Mouse (Mus musculus) adrenal gland, postnatal 14 days (tissue): ENCODE measurements at regions not wholly inside any gene's neighbourhood (a gene's known extent, or its start where the extent isn't known, plus 50 kb on each side); places are given as distances from the start of the nearest gene placed in this dataset.

Experiments used
- DNase-seq: peaks from one replicate; pipeline ENCODE4 v3.0.0; 2021; ENCODE audit warnings: mixed read lengths

GRCm38 (mm10) chr4:45746451-45746850, 52.4 kb upstream of the Aldh1b1 start:
- DNase-seq, result no peak

DNA sequence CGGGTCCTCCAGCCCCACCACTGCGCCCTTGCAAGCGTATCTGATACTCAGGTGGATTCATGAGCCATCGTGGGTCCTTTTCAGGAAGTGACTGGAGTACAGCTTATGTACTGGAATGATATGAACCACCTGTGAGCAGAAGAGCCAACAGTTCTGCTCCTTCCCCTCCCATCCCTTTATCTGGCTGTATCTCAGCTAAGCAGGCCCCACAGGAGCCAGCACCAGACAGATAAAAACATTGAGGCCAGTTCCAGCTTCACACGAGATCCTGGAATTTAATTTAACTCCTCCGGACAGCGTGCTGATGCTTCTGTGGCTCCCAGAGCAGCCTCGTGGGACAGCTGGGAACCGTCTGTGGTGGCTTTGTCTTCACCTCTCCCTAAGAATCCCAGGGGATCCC, 53.1 kb upstream of the Aldh1b1 start:
- no peak for DNase-seq

DNA sequence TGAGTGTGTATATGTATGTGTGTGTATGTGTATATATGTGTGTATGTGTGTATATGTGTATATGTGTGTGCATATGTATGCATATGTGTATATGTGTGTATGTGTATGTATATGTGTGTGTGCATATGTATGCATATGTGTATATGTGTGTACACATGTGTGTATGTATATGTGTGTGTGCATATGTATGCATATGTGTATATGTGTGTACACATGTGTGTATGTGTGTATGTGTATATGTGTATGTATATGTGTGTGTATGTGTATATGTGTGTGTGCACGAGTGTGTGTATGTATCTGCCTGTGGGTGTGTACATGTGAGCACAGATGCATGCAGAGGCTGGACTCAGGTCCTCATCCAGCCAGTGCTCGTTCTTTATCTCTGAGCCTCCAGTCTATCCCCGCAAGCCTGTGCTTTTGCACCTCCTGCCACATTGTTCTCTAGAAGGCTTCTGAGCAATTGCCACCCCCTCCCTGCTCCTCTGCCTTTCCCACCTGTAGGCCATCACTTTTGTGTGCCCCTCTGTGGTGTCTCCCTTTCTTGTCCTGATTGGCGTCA, 53.9 kb upstream of the Aldh1b1 start:
- no peak for DNase-seq

GRCm38 (mm10) chr4:45740779-45741365, 58.0 kb upstream of the Aldh1b1 start:
- DNase-seq, result no peak

DNA sequence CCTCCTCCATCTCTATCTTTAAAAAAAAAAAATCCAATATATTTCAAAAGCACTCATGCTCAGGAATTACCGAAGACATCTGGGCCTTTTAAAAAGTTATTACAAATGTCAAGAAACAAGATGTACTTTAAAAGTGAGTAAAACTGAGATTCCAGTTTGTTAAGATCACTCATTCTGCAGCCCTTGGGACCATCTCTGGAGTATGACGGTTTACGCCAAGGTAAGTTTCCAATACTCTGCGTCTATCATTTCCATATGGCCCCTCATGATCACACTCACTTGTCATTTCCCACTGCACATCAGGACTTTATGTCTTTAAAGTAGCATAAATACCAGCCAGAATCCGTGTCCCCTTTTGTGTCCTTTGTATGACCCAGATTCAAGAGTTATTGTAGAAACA, 58.5 kb upstream of the Aldh1b1 start:
- no peak for DNase-seq

GRCm38 (mm10) chr4:45739696-45740095, 59.1 kb upstream of the Aldh1b1 start:
- DNase-seq, result no peak

GRCm38 (mm10) chr4:45739168-45739567, 59.7 kb upstream of the Aldh1b1 start:
- DNase-seq, result no peak

DNA sequence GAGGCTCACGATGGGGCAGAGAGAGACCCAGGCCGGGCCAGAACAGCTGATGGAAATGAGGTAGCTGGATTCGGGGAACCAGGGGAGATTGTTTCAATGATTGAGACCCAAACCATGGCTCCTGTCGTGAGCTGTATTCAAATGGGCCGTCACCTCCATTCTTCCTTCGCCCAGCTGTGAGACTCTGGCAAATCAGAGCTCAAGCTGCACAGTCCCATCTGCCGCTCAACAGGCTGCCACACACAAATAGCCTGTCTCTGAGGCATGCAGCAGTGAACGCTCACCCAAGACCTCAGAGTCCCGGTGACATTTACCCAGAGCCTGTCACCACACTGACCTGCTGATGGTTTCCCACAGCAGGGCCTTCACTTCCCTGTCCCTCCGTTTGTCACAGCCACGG, 60.1 kb upstream of the Aldh1b1 start:
- no peak for DNase-seq

- DNase-seq, result no peak
Measured at GRCm38 (mm10) chr4:45736215-45736815, 62.5 kb upstream of the Aldh1b1 start.

DNA sequence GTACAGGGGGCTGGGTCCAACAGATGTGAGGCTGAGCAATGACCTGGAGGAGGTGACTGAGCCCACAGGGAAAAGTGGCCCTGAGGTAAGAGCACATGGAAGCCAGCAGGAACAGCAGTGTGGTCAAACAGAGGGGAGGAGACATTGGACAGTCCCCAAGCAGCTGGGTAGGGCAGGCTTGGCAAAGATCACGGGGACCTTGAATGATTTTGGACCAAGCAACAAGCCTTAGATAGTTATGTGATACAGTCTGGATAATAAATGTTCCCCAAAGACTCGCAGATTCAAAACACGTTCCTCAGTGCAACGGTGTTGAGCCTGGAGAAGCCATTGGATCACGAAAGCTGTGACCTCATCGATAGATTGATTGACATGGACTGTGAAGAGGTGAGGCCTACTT, 64.8 kb upstream of the Aldh1b1 start:
- DNase-seq, result peak; percentile 32

DNA sequence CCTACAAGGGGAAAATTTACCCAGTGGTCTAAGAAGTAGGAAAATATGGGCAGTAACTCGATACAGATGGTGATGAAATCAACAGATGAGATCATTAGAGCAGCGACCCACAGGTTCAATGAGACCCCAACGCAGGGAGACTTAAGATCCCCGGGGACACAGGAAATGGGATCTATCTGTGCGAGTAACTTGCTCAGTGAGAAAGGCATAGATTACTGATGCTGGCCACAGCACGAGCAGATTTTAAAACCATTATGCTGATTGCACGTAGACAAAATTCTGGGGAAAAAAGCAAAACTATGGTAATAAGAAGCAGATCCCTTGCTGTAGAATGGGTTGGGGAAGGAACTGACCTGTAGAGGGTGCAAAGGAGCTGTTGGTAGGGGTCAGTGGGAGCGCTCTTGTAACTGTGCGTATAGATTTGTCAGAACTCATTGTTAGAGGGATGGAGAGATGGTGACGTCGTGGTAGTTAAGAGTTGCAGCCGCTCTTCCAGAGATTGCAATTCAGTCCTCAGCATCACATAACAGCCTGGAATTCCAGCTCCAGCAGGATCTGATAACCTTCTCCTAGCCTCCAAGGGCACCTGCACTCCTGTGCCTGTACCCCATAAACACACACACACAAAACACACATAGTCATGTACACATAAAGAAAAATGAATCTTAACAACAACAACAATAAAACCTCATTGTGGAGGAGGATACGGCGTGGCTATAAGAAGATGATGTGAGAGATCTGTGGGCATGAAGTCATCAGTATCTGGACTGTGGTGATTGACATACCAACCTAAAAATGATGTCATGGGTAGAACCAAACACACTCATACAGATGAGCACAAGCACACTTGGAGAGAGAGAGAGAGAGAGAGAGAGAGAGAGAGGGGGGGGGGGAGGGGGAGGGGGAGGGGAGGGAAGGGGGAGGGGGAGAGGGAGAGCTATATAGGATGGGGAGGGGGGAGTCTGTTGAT, 67.7 kb upstream of the Aldh1b1 start:
- no peak for DNase-seq

DNA sequence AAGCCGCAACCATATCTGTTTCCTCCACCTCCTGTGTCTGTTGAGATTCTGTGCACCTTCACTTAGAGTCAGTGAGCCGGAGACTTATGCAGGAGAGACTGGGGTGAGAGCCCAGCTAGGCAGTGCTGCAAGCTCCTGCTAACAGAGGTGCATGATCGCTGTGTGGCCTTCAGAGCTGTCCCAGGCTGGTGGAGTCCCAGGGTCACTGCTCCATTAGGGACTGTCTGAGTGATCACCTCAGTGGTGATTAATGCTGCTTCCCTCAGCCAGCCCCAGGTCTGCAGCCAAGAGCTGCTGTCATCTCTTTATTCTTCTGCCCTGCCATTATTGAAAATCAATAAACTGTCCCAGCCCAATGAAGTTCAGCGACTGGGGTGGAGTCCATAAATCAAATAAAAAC, 69.0 kb upstream of the Aldh1b1 start:
- peak; percentile 32 for DNase-seq

GRCm38 (mm10) chr4:45728825-45729224, 70.0 kb upstream of the Aldh1b1 start:
- DNase-seq, result peak; percentile 49

- no peak for DNase-seq
Measured at GRCm38 (mm10) chr4:45727915-45728314, 70.9 kb upstream of the Aldh1b1 start.

DNA sequence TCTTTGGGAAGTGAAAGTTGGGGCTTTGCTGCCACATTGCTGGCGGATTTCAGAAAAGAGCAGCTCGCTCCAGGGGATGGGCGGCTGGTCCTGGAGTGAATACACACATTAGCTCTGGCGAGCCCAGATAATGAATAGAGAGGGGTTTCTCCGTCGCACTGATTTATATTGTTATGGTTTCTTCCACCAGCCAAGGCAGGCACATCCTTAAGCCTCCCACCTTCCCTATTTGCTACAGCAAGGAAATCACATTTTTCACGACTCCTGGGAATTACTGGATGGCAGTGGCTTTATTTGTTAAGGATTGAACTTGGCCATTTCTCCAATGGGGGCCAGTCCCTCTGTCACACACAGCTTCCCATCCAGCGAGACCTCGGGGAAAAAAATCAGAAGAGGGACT, 71.3 kb upstream of the Aldh1b1 start:
- DNase-seq, result no peak

DNA sequence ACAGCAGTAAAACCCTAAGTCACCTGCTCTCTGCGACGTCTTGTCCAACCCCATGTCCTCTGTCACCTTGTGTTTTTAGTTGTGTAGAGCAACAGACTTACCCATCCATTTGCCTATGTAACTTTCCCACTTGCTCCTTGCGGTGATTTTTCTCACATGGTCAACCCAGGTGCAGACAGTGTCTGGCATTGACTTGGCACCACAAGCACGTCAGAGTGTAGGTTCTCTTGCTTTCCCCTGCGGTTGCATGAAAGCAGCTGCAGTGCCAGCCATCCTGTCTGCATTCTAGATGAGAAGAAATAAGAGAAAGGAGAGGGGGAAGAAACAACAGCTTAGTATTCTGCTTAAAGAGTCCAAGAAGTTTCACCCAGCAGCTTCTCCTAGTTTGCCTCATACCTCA, 72.0 kb upstream of the Aldh1b1 start:
- DNase-seq, result no peak

DNA sequence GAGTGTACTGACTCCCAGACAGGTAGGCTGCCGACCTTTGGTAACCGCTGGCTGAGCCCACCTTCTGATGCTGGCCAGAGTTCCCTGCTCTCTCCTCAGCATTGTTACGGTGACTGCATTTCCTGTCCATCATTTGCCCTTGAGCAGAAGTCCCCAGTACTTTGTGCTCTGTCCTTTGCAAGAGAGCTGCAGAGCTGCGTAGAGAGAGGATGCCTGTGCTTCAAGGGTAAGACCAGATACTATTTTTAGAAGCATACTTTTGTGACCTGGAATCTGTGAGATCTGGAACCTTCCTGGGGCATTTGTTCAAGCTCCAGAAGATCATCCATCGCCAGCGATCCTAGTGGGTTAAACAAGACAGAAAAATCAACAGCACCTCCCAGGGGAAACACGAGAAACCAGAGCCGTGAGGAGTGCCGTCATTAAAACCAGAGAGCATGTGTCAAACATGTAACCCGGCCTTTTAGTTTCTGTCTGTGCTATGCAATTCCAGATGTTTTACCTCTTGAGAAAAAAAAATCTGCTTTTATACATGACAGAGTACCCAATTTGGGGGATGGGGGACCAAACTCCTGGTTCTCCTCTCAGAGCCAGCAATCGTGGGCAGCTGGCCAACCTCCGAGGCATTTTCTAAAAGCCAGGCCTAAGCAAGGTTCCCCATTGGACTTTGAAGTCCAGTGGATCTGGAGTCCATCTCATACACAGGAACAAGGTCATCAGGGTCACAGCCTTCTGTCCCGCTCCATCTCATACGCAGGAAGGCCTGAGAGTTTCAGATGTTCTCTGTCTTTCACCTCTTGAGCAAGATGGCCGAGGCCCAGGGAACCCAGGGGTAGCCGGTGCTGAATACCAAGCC, 73.5 kb upstream of the Aldh1b1 start:
- peak; percentile 33 for DNase-seq

DNA sequence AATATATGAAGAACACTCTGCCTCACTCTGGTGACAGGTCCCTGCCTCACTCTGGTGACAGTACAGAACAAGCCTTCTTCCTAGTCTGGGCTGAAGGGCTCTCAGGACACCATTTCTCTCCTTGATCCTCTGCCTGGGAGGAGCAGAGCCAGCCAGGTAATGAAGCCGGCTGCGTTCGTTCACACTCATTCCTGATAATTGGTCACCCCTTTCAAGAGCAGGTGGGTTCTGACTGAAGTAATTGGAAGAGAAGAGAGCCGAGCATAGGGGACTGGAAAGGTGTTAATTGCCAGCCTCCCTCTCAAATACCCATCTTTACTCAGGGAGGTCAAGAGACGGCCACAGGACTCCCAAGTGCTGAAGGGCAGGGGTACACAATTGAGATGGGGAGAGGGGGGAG, 78.5 kb upstream of the Aldh1b1 start:
- DNase-seq, result no peak

- DNase-seq, result no peak
Measured at GRCm38 (mm10) chr4:45719564-45719963, 79.3 kb upstream of the Aldh1b1 start.

DNA sequence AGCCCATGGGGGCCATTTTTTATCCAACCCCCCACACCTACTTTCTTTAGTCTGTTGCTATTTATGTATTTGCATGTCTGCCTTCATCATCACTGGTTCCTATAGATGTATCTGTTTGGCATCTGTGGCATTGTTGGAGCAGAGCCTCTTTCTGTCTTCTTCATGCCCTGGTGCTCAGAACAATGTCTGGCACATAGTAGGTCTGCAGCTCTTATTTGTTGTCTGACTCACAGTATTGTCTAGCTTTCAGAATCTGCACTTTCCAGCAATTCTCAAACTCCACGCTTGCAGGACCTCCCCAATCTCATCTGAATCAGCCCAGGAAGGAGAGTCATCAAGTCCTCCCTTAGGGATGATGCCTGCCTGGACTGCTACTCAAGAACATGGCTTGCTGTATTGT, 82.9 kb upstream of the Aldh1b1 start:
- DNase-seq, result no peak

DNA sequence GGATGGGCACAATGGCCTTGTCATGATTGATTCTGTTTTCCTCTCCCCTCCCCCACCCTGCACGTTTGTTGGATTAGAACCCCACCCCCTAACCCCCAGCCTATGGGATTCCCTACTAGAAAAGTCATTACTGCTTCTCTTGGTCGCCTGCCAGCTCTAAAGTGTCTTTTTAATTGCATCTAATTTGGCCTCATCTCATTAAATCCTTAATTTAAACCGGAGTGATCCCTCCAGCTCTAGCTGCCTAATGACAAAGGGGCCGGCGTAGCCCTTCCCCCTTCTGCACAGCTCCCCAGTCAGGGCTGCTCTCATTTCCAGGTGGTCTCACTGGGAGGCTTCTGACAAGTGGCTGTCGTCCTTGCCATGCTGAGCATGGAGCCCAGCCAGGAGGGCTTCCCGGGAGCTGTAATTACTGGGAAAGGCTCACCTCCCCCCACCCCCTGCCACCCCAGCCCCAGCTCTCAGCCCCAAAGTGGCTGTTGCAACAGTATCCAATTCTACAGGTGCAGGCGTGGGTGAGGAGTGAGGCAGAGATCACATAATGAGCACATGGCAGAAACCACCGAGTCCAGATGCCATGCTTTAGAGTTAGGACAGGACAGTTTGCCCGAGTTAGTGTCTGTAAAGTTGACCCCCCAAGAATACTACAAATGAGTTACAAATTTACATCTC, 84.8 kb upstream of the Aldh1b1 start:
- no peak for DNase-seq
